Mouse (Mus musculus): ENCODE results near the gene Tmem131. TPM values are rescaled to one million over a fixed set of nuclear protein-coding genes. Genes with fewer than 3 reads are reported as not detected.

The Tmem131 gene
- 19.3 and 19.5 TPM in 2 replicates for polyA plus RNA-seq (2014; fragmentation: Nextera tagmentation; extraction: Ambion mirVana)

- Histone ChIP-seq H3K9ac (ENCODE audit: low read length) (no peak within 1 kb of the TSS), H3K36me3 (ENCODE audit: control insufficient read depth, insufficient read depth, low read length) (no peaks in the 10 kb centered on the region), H3K4me2 (ENCODE audit: low read depth) (no peak within 1 kb of the TSS), H3K27ac (ENCODE audit: low read depth, low read length) (no peak within 1 kb of the TSS), H3K4me1 (ENCODE audit: control insufficient read depth, insufficient read depth, low read length) (no peaks in the 10 kb centered on the region), H3K27me3 (ENCODE audit: control insufficient read depth, insufficient read depth, low read length) (no peaks in the 10 kb centered on the region), H3K9me3 (ENCODE audit: control insufficient read depth, low read length) (no peaks in the 10 kb centered on the region), H3K4me3 (ENCODE audit: low read depth, low read length) (no peak within 1 kb of the TSS)
- ATAC-seq (ENCODE audit: insufficient read depth, low FRiP score, low TSS enrichment) (no peak), DNase-seq (ENCODE audit: low spot score) (no peak)
- 73% methylated on average over 5 of the region's 5 CpGs for WGBS
Observed at GRCm38 (mm10) chr1:36943653-36944052, at the start of gene Tmem131. TSS of gene Tmem131 (minus strand) at chr1:36943666.

- Histone ChIP-seq H3K27me3 (ENCODE audit: control insufficient read depth, insufficient read depth, low read length) (no peaks in the 10 kb centered on the region), H3K27ac (ENCODE audit: low read depth, low read length) (no peak overlapping the region), H3K9ac (ENCODE audit: low read length) (no peak overlapping the region), H3K4me3 (ENCODE audit: low read depth, low read length) (no peak overlapping the region), H3K9me3 (ENCODE audit: control insufficient read depth, low read length) (no peaks in the 10 kb centered on the region), H3K4me1 (ENCODE audit: control insufficient read depth, insufficient read depth, low read length) (no peaks in the 10 kb centered on the region), H3K36me3 (ENCODE audit: control insufficient read depth, insufficient read depth, low read length) (no peaks in the 10 kb centered on the region), H3K4me2 (ENCODE audit: low read depth) (no peak overlapping the region)
- ATAC-seq (ENCODE audit: insufficient read depth, low FRiP score, low TSS enrichment) (no peak), DNase-seq (ENCODE audit: low spot score) (no peak)
- WGBS, result 80% methylated on average over 6 of the region's 6 CpGs
Observed at GRCm38 (mm10) chr1:36988561-36988960, 45.1 kb upstream of the Tmem131 start.

GRCm38 (mm10) chr1:36988161-36988560 is 44.7 kb upstream of the Tmem131 start:
- no peaks in the 10 kb centered on the region for H3K27me3 ChIP-seq (ENCODE audit: control insufficient read depth, insufficient read depth, low read length)
- H3K36me3 ChIP-seq (ENCODE audit: control insufficient read depth, insufficient read depth, low read length), result no peaks in the 10 kb centered on the region
- no peak overlapping the region for H3K9ac ChIP-seq (ENCODE audit: low read length)
- no peak for DNase-seq (ENCODE audit: low spot score)
- H3K9me3 ChIP-seq (ENCODE audit: control insufficient read depth, low read length), result no peaks in the 10 kb centered on the region
- no peak overlapping the region for H3K4me2 ChIP-seq (ENCODE audit: low read depth)
- WGBS, result 85% methylated on average over 6 of the region's 6 CpGs
- ATAC-seq (ENCODE audit: insufficient read depth, low FRiP score, low TSS enrichment), result no peak
- no peaks in the 10 kb centered on the region for H3K4me1 ChIP-seq (ENCODE audit: control insufficient read depth, insufficient read depth, low read length)
- no peak overlapping the region for H3K4me3 ChIP-seq (ENCODE audit: low read depth, low read length)
- no peak overlapping the region for H3K27ac ChIP-seq (ENCODE audit: low read depth, low read length)

- Histone ChIP-seq H3K9ac (ENCODE audit: low read length) (no peak overlapping the region), H3K4me1 (ENCODE audit: control insufficient read depth, insufficient read depth, low read length) (no peaks in the 10 kb centered on the region), H3K27ac (ENCODE audit: low read depth, low read length) (no peak overlapping the region), H3K27me3 (ENCODE audit: control insufficient read depth, insufficient read depth, low read length) (no peaks in the 10 kb centered on the region), H3K4me3 (ENCODE audit: low read depth, low read length) (no peak overlapping the region), H3K4me2 (ENCODE audit: low read depth) (no peak overlapping the region), H3K36me3 (ENCODE audit: control insufficient read depth, insufficient read depth, low read length) (no peaks in the 10 kb centered on the region), H3K9me3 (ENCODE audit: control insufficient read depth, low read length) (no peaks in the 10 kb centered on the region)
- ATAC-seq (ENCODE audit: insufficient read depth, low FRiP score, low TSS enrichment) (no peak), DNase-seq (ENCODE audit: low spot score) (no peak)
- WGBS, result 84% methylated on average over 10 of the region's 10 CpGs
Observed at GRCm38 (mm10) chr1:36987172-36988148, 44.0 kb upstream of the Tmem131 start.

- no peaks in the 10 kb centered on the region for H3K27me3 ChIP-seq (ENCODE audit: control insufficient read depth, insufficient read depth, low read length)
- no peaks in the 10 kb centered on the region for H3K36me3 ChIP-seq (ENCODE audit: control insufficient read depth, insufficient read depth, low read length)
- H3K4me2 ChIP-seq (ENCODE audit: low read depth), result no peak overlapping the region
- no peak overlapping the region for H3K27ac ChIP-seq (ENCODE audit: low read depth, low read length)
- no peaks in the 10 kb centered on the region for H3K4me1 ChIP-seq (ENCODE audit: control insufficient read depth, insufficient read depth, low read length)
- no peak for DNase-seq (ENCODE audit: low spot score)
- no peak overlapping the region for H3K4me3 ChIP-seq (ENCODE audit: low read depth, low read length)
- WGBS, result 60% methylated on average over 14 of the region's 14 CpGs
- H3K9ac ChIP-seq (ENCODE audit: low read length), result no peak overlapping the region
- no peaks in the 10 kb centered on the region for H3K9me3 ChIP-seq (ENCODE audit: control insufficient read depth, low read length)
- no peak for ATAC-seq (ENCODE audit: insufficient read depth, low FRiP score, low TSS enrichment)
Observed at GRCm38 (mm10) chr1:36986396-36987160, 43.1 kb upstream of the Tmem131 start.

GRCm38 (mm10) chr1:36985896-36986295 is 42.4 kb upstream of the Tmem131 start:
- no peak for DNase-seq (ENCODE audit: low spot score)
- 31% methylated on average over 6 of the region's 6 CpGs for WGBS
- ATAC-seq (ENCODE audit: insufficient read depth, low FRiP score, low TSS enrichment), result no peak
- Histone ChIP-seq H3K9me3 (ENCODE audit: control insufficient read depth, low read length) (no peaks in the 10 kb centered on the region), H3K36me3 (ENCODE audit: control insufficient read depth, insufficient read depth, low read length) (no peaks in the 10 kb centered on the region), H3K27ac (ENCODE audit: low read depth, low read length) (no peak overlapping the region), H3K9ac (ENCODE audit: low read length) (no peak overlapping the region), H3K4me3 (ENCODE audit: low read depth, low read length) (no peak overlapping the region), H3K4me2 (ENCODE audit: low read depth) (no peak overlapping the region), H3K4me1 (ENCODE audit: control insufficient read depth, insufficient read depth, low read length) (no peaks in the 10 kb centered on the region), H3K27me3 (ENCODE audit: control insufficient read depth, insufficient read depth, low read length) (no peaks in the 10 kb centered on the region)

- no peaks in the 10 kb centered on the region for H3K9me3 ChIP-seq (ENCODE audit: control insufficient read depth, low read length)
- DNase-seq (ENCODE audit: low spot score) (no peak), ATAC-seq (ENCODE audit: insufficient read depth, low FRiP score, low TSS enrichment) (no peak)
- no peaks in the 10 kb centered on the region for H3K36me3 ChIP-seq (ENCODE audit: control insufficient read depth, insufficient read depth, low read length)
- no peaks in the 10 kb centered on the region for H3K4me1 ChIP-seq (ENCODE audit: control insufficient read depth, insufficient read depth, low read length)
- H3K9ac ChIP-seq (ENCODE audit: low read length), result no peak overlapping the region
- no peak overlapping the region for H3K4me2 ChIP-seq (ENCODE audit: low read depth)
- 18% methylated on average over 6 of the region's 6 CpGs for WGBS
- no peaks in the 10 kb centered on the region for H3K27me3 ChIP-seq (ENCODE audit: control insufficient read depth, insufficient read depth, low read length)
- no peak overlapping the region for H3K27ac ChIP-seq (ENCODE audit: low read depth, low read length)
- no peak overlapping the region for H3K4me3 ChIP-seq (ENCODE audit: low read depth, low read length)
Observed at GRCm38 (mm10) chr1:36984406-36984805, 40.9 kb upstream of the Tmem131 start.

GRCm38 (mm10) chr1:36983754-36984153 is 40.3 kb upstream of the Tmem131 start:
- WGBS, result 30% methylated on average over 4 of the region's 4 CpGs

More at GRCm38 (mm10) chr1:36983754-36984153, 40.3 kb upstream of the Tmem131 start:
- Histone ChIP-seq H3K9me3 (ENCODE audit: control insufficient read depth, low read length) (no peaks in the 10 kb centered on the region), H3K4me1 (ENCODE audit: control insufficient read depth, insufficient read depth, low read length) (no peaks in the 10 kb centered on the region), H3K4me3 (ENCODE audit: low read depth, low read length) (no peak overlapping the region), H3K27me3 (ENCODE audit: control insufficient read depth, insufficient read depth, low read length) (no peaks in the 10 kb centered on the region), H3K9ac (ENCODE audit: low read length) (no peak overlapping the region), H3K4me2 (ENCODE audit: low read depth) (no peak overlapping the region), H3K36me3 (ENCODE audit: control insufficient read depth, insufficient read depth, low read length) (no peaks in the 10 kb centered on the region), H3K27ac (ENCODE audit: low read depth, low read length) (no peak overlapping the region)
- no peak for DNase-seq (ENCODE audit: low spot score)
- no peak for ATAC-seq (ENCODE audit: insufficient read depth, low FRiP score, low TSS enrichment)

Measured in neural tube, embryonic 11.5 days (tissue).